Mouse (Mus musculus) thymus, adult 2 months (tissue): ENCODE measurements around the gene Dtx1. TPM values are rescaled to one million over a fixed set of nuclear protein-coding genes. Genes with fewer than 3 reads are reported as not detected.
A peak's percentile ranks its signal among the peaks of the same experiment; 100 is the strongest.

Source experiments
- DNase-seq: peaks from one replicate; pipeline ENCODE4 v3.0.0; 2021
- H3K27ac ChIP-seq: fragments of 200-500 bp; 2 replicates; pipeline ENCODE4 v1.5.1; 2012; ENCODE audit warnings: low read length, control low read depth; ENCODE audit not compliant: control insufficient read depth, insufficient read depth
- H3K27me3 ChIP-seq: fragments of 200-500 bp; 2 replicates; pipeline ENCODE4 v1.6.1; 2012; ENCODE audit warnings: mild to moderate bottlenecking, low read length, moderate library complexity, mixed read lengths; ENCODE audit not compliant: control insufficient read depth, insufficient read depth
- H3K36me3 ChIP-seq: fragments of 200-500 bp; 2 replicates; pipeline ENCODE4 v1.6.1; 2012; ENCODE audit warnings: mild to moderate bottlenecking, low read length, moderate library complexity; ENCODE audit not compliant: control insufficient read depth, insufficient read depth
- H3K4me1 ChIP-seq: fragments of 200-500 bp; replicated peaks from 2 replicates; pipeline ENCODE4 v1.6.1; 2012; ENCODE audit warnings: low read length; ENCODE audit not compliant: control insufficient read depth, insufficient read depth
- H3K4me3 ChIP-seq: fragments of 200-500 bp; 2 replicates; pipeline ENCODE4 v1.5.1; 2012; ENCODE audit warnings: mild to moderate bottlenecking, low read length, control low read depth, moderate library complexity; ENCODE audit not compliant: control insufficient read depth, insufficient read depth
- CTCF ChIP-seq: fragments of 200-500 bp; IDR thresholded peaks from 2 replicates; pipeline ENCODE4 v1.5.1; 2012; ENCODE audit warnings: mild to moderate bottlenecking, control low read depth, low read length, moderate library complexity, borderline replicate concordance; ENCODE audit not compliant: control insufficient read depth, poor library complexity, insufficient read depth; ENCODE audit errors: extremely low read depth
- POLR2A ChIP-seq: fragments of 200-500 bp; IDR thresholded peaks from 2 replicates; pipeline ENCODE4 v1.6.1; 2012; ENCODE audit warnings: mild to moderate bottlenecking, low read length, control low read depth, moderate library complexity; ENCODE audit not compliant: control insufficient read depth, poor library complexity, insufficient read depth; ENCODE audit errors: extremely low read depth
- WGBS: fragments of 180-500 bp; shearing (Covaris S2); methylation state at CpG from one replicate; pipeline ENCODE4 v1.1.7; 2018; 5-methylcytosine and 5-hydroxymethylcytosine counted together
- polyA plus RNA-seq: library from polyadenylated mRNA; depleted of rRNA; stranded (reverse); fragments of >200 nt; gene quantifications from 2 replicates; pipeline ENCODE4 v1.2.3, GENCODE M21; 2012

The Dtx1 gene
- polyA plus RNA-seq, 1 experiment = 66.6 TPM

DNA sequence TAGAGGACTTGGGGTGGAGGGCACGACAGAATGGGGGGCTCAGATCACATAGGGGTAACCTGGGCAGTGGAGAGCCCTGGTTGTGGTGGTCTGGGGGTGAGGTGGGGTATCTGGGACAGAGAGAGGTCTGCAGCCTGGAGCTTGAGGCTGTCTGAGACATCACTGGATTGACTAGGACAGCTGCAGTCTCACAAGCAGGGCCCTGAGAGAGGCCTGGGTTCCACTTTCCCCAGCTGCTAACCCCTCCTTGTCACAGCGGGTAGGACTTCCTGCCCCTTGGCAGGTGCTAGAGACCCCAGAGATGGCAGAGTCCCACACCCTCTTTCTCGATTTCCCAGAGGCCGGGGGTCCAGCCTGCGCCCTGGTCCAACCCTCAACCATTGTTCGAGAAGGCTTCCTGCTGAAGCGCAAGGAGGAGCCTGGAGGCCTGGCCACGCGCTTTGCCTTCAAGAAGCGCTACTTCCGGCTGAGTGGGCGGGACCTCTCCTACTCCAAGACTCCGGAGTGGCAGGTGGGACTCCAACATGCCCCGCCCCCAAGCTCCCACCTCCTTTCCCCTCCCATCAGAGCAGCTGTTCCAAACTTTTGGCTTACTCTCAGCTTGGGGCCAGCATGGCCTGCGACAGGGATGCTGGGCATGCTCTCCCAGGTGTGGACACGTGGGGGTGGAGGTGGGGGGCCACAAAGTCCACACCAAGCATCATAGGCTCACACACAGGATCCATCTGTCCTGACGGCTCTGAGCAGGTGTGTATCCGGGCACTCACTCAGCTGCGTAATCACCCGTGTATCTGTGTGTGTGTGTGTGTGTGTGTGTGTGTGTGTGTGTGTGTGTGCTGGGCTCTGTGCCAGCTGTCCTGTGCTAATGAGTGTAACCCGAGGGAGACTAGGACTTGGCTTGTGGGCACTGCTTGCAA, 37.2 kb downstream of the Dtx1 start:
- DNase-seq = peak; percentile 51

GRCm38 (mm10) chr5:120673626-120674025, 38.1 kb downstream of the Dtx1 start:
- H3K4me1 ChIP-seq = peaks cover 13% of the 10 kb centered on the region
- no peaks in the 10 kb centered on the region for H3K27me3 ChIP-seq
- peak; percentile 82 for DNase-seq
- 17% methylated on average over 12 of the region's 12 CpGs for WGBS
- TF ChIP-seq POLR2A (no peak), CTCF (peak; percentile 96)
- H3K4me3 ChIP-seq = no peak overlapping the region
- H3K36me3 ChIP-seq = no peaks in the 10 kb centered on the region
- H3K27ac ChIP-seq = no peak overlapping the region; the same call in 1 of the 2 replicates

More for the DNA sequence above, 37.2 kb downstream of the Dtx1 start:
- no peak for TF ChIP-seq POLR2A
- TF ChIP-seq CTCF = no peak
- WGBS = 48% methylated on average over 21 of the region's 21 CpGs
- Histone ChIP-seq H3K4me1 (peaks cover 13% of the 10 kb centered on the region), H3K27me3 (no peaks in the 10 kb centered on the region), H3K36me3 (no peaks in the 10 kb centered on the region), H3K27ac (no peak overlapping the region; the same call in 1 of the 2 replicates), H3K4me3 (no peak overlapping the region)

DNA sequence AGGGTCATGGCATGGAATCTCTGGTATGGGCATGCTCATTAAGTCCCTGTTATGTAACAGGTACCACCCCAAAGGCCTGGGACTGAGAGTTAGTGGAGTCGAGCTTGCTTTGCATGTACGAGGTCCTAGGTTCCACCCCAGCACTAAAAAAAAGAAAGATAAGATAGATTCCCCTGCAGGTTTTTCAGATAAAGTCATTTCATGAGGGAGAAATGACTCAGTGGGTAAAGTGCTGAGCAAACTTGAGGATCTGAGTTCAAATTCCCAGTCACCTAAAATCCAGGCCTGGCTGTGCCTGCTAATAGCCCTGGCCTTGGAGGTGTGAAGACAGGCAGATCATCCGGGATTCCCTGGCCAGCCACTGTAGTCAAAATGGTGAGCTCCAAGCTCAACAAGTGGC, 39.9 kb downstream of the Dtx1 start:
- H3K36me3 ChIP-seq = no peaks in the 10 kb centered on the region
- no peak overlapping the region for H3K4me3 ChIP-seq
- DNase-seq = no peak
- WGBS = 97% methylated on average over 3 of the region's 3 CpGs
- H3K27me3 ChIP-seq = no peaks in the 10 kb centered on the region
- peaks cover 13% of the 10 kb centered on the region for H3K4me1 ChIP-seq
- H3K27ac ChIP-seq = no peak overlapping the region
- no peak for TF ChIP-seq CTCF
- no peak for TF ChIP-seq POLR2A

GRCm38 (mm10) chr5:120670132-120670531, 41.6 kb downstream of the Dtx1 start:
- WGBS = 75% methylated on average over 7 of the region's 7 CpGs
- Histone ChIP-seq H3K27ac (no peak overlapping the region), H3K4me1 (peaks cover 13% of the 10 kb centered on the region), H3K36me3 (no peaks in the 10 kb centered on the region), H3K27me3 (no peaks in the 10 kb centered on the region), H3K4me3 (no peak overlapping the region)
- no peak for DNase-seq
- TF ChIP-seq POLR2A (no peak), CTCF (no peak)

- no peak for DNase-seq
- no peak overlapping the region for H3K27ac ChIP-seq
- H3K4me3 ChIP-seq = no peak overlapping the region
- TF ChIP-seq CTCF (no peak), POLR2A (no peak)
- 0 out of 2 replicates have a peak, but pooled peaks cover under 1% of the 10 kb centered on the region for H3K4me1 ChIP-seq
- no peaks in the 10 kb centered on the region for H3K27me3 ChIP-seq
- H3K36me3 ChIP-seq = no peaks in the 10 kb centered on the region
- 78% methylated on average over 7 of the region's 7 CpGs for WGBS
These were observed 43.0 kb downstream of the Dtx1 start for GRCm38 (mm10) chr5:120668761-120669160.

DNA sequence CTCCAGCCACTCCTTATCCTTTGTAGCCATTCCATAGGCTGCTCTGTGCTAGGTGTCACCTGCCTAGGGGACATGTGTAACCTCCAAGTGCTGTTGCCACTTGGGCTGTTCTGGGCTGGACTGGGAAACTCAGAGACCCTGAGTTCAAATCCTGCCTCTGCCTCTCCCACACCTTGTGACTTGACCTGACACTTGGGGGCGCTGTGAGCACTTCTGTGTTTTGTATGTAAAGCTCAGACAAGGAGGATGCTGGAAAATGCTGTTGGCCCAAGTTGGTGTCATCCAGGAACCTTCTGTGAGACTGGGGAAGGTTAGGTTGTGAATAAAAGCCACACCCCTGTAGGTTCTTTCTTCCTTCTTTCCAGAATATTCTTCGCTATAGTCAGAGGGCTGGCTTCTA, 46.8 kb downstream of the Dtx1 start:
- WGBS = 78% methylated on average over 2 of the region's 2 CpGs
- Histone ChIP-seq H3K27ac (no peak overlapping the region), H3K27me3 (no peaks in the 10 kb centered on the region), H3K4me3 (no peak overlapping the region), H3K36me3 (no peaks in the 10 kb centered on the region), H3K4me1 (0 out of 2 replicates have a peak, but pooled peaks cover 5% of the 10 kb centered on the region)
- TF ChIP-seq CTCF (no peak), POLR2A (no peak)
- DNase-seq = no peak
